Mouse (Mus musculus) liver, embryonic 14.5 days (tissue): Measurements from ENCODE around the gene Fam186b.

ENCODE experiments used
- CTCF ChIP-seq: IDR thresholded peaks from 2 replicates; pipeline ENCODE4 v1.5.1; 2016; ENCODE audit warnings: antibody characterized with exemption, low read depth, control low read depth
- EP300 ChIP-seq: IDR thresholded peaks from 2 replicates; pipeline ENCODE4 v1.6.1; 2016; ENCODE audit warnings: antibody characterized with exemption, low read depth

DNA sequence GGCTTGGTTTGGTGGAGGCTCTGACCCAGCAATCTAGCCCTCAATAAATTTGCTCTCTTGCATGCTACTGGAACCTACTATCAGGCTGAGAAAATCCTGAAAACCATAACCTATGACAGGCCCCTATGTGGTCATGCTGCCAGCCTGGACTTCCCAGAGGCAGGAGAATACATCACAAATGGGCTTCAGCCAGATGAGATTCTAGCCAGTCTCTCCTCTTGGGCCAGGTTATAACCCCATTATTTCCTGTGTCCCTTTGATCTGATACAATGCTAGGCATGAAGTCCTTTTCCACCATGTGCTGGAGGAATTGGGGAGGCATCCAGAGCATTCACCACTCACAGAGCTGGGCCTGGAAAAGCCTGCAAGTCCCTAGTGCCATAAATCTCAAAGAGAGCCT, 36.4 kb upstream of the Fam186b start:
- TF ChIP-seq CTCF: no peak
- TF ChIP-seq EP300: no peak
